Mouse (Mus musculus): ENCODE data around the gene Cacnb4. TPM values are rescaled to one million over a fixed set of nuclear protein-coding genes. Genes with fewer than 3 reads are reported as not detected.

The Cacnb4 gene
- total and polyA plus RNA-seq, 2 experiments from 2014 or later = 12.5 to 13.3 TPM

GRCm38 (mm10) chr2:52548401-52548800 lies 128.2 kb downstream of the Cacnb4 start:
- no peak for DNase-seq (ENCODE audit: low spot score)
- WGBS = 96% methylated on average over 3 of the region's 3 CpGs
- H3K27ac ChIP-seq (ENCODE audit: low read depth, low read length) = no peak overlapping the region
- no peak overlapping the region for H3K4me2 ChIP-seq (ENCODE audit: low read depth, low read length, poor library complexity, severe bottlenecking)
- H3K4me1 ChIP-seq (ENCODE audit: insufficient read depth, low read length) = no peaks in the 10 kb centered on the region
- no peak for TF ChIP-seq CTCF (IDR thresholded peaks at IDR 0.05)
- no peaks in the 10 kb centered on the region for H3K27me3 ChIP-seq (ENCODE audit: insufficient read depth, low read length)
- no peaks in the 10 kb centered on the region for H3K36me3 ChIP-seq (ENCODE audit: insufficient read depth, low read length)
- H3K4me3 ChIP-seq (ENCODE audit: low read depth, low read length) = no peak overlapping the region
- no peak for ATAC-seq (ENCODE audit: low FRiP score)
- H3K9me3 ChIP-seq (ENCODE audit: low read length) = no peaks in the 10 kb centered on the region
- H3K9ac ChIP-seq (replicated peaks; ENCODE audit: low read length, poor library complexity, severe bottlenecking) = no peak overlapping the region

- no peaks in the 10 kb centered on the region for H3K36me3 ChIP-seq (ENCODE audit: insufficient read depth, low read length)
- no peak overlapping the region for H3K9ac ChIP-seq (replicated peaks; ENCODE audit: low read length, poor library complexity, severe bottlenecking)
- no peak for TF ChIP-seq CTCF (IDR thresholded peaks at IDR 0.05)
- H3K4me2 ChIP-seq (ENCODE audit: low read depth, low read length, poor library complexity, severe bottlenecking) = no peak overlapping the region
- H3K9me3 ChIP-seq (ENCODE audit: low read length) = no peaks in the 10 kb centered on the region
- WGBS = 86% methylated on average over 11 of the region's 11 CpGs
- DNase-seq (ENCODE audit: low spot score) (no peak), ATAC-seq (ENCODE audit: low FRiP score) (no peak)
- H3K4me1 ChIP-seq (ENCODE audit: insufficient read depth, low read length) = no peaks in the 10 kb centered on the region
- no peaks in the 10 kb centered on the region for H3K27me3 ChIP-seq (ENCODE audit: insufficient read depth, low read length)
- no peak overlapping the region for H3K27ac ChIP-seq (ENCODE audit: low read depth, low read length)
- no peak overlapping the region for H3K4me3 ChIP-seq (ENCODE audit: low read depth, low read length)
These were observed 129.3 kb downstream of the Cacnb4 start for GRCm38 (mm10) chr2:52547331-52547730.

DNA sequence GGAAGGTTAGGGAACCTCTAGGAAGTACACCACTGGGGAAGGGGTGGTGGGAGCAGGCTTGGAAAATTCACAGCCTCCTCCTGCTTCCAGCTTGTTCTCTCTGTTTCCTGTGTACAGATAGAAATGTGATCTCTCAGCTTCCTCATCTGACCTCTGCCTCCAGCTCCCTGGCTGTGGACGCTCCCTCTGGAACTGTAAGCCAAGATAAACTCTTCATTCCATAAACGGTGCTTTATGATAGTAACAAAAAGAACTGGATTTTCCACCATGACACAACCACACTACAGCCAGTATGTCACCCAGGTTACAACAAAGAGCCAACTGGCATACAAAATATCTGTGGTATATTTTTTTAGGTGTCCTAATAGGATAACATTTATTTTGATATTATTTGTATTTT lies 132.1 kb downstream of the Cacnb4 start:
- Histone ChIP-seq H3K4me3 (ENCODE audit: low read depth, low read length) (no peak overlapping the region), H3K9me3 (ENCODE audit: low read length) (no peaks in the 10 kb centered on the region), H3K36me3 (ENCODE audit: insufficient read depth, low read length) (no peaks in the 10 kb centered on the region), H3K4me2 (ENCODE audit: low read depth, low read length, poor library complexity, severe bottlenecking) (no peak overlapping the region), H3K27ac (ENCODE audit: low read depth, low read length) (no peak overlapping the region), H3K4me1 (ENCODE audit: insufficient read depth, low read length) (no peaks in the 10 kb centered on the region), H3K9ac (replicated peaks; ENCODE audit: low read length, poor library complexity, severe bottlenecking) (no peak overlapping the region), H3K27me3 (ENCODE audit: insufficient read depth, low read length) (no peaks in the 10 kb centered on the region)
- no peak for DNase-seq (ENCODE audit: low spot score)
- no peak for TF ChIP-seq CTCF (IDR thresholded peaks at IDR 0.05)
- 91% methylated on average over 2 of the region's 2 CpGs for WGBS
- ATAC-seq (ENCODE audit: low FRiP score) = no peak

GRCm38 (mm10) chr2:52541068-52541467 lies 135.6 kb downstream of the Cacnb4 start:
- no peak overlapping the region for H3K4me2 ChIP-seq (ENCODE audit: low read depth, low read length, poor library complexity, severe bottlenecking)
- no peaks in the 10 kb centered on the region for H3K4me1 ChIP-seq (ENCODE audit: insufficient read depth, low read length)
- DNase-seq (ENCODE audit: low spot score) = no peak
- no peak overlapping the region for H3K27ac ChIP-seq (ENCODE audit: low read depth, low read length)
- no peaks in the 10 kb centered on the region for H3K27me3 ChIP-seq (ENCODE audit: insufficient read depth, low read length)
- 93% methylated on average over 4 of the region's 4 CpGs for WGBS
- no peak overlapping the region for H3K4me3 ChIP-seq (ENCODE audit: low read depth, low read length)
- no peak overlapping the region for H3K9ac ChIP-seq (replicated peaks; ENCODE audit: low read length, poor library complexity, severe bottlenecking)
- no peaks in the 10 kb centered on the region for H3K36me3 ChIP-seq (ENCODE audit: insufficient read depth, low read length)
- no peaks in the 10 kb centered on the region for H3K9me3 ChIP-seq (ENCODE audit: low read length)
- ATAC-seq (ENCODE audit: low FRiP score) = no peak
- no peak for TF ChIP-seq CTCF (IDR thresholded peaks at IDR 0.05)

- TF ChIP-seq CTCF (IDR thresholded peaks at IDR 0.05) = no peak
- no peak for ATAC-seq (ENCODE audit: low FRiP score)
These were observed 137.3 kb downstream of the Cacnb4 start for GRCm38 (mm10) chr2:52539318-52539717.

GRCm38 (mm10) chr2:52537645-52538044 lies 139.0 kb downstream of the Cacnb4 start:
- H3K4me3 ChIP-seq (ENCODE audit: low read depth, low read length) = no peak overlapping the region
- H3K9ac ChIP-seq (replicated peaks; ENCODE audit: low read length, poor library complexity, severe bottlenecking) = no peak overlapping the region
- H3K36me3 ChIP-seq (ENCODE audit: insufficient read depth, low read length) = no peaks in the 10 kb centered on the region
- no peaks in the 10 kb centered on the region for H3K27me3 ChIP-seq (ENCODE audit: insufficient read depth, low read length)
- WGBS = 94% methylated on average over 3 of the region's 3 CpGs
- no peaks in the 10 kb centered on the region for H3K4me1 ChIP-seq (ENCODE audit: insufficient read depth, low read length)
- H3K4me2 ChIP-seq (ENCODE audit: low read depth, low read length, poor library complexity, severe bottlenecking) = no peak overlapping the region
- no peak for TF ChIP-seq CTCF (IDR thresholded peaks at IDR 0.05)
- DNase-seq (ENCODE audit: low spot score) = no peak
- no peak overlapping the region for H3K27ac ChIP-seq (ENCODE audit: low read depth, low read length)
- ATAC-seq (ENCODE audit: low FRiP score) = no peak
- H3K9me3 ChIP-seq (ENCODE audit: low read length) = no peaks in the 10 kb centered on the region

More at GRCm38 (mm10) chr2:52539318-52539717, 137.3 kb downstream of the Cacnb4 start:
- no peaks in the 10 kb centered on the region for H3K27me3 ChIP-seq (ENCODE audit: insufficient read depth, low read length)
- no peak overlapping the region for H3K4me3 ChIP-seq (ENCODE audit: low read depth, low read length)
- H3K36me3 ChIP-seq (ENCODE audit: insufficient read depth, low read length) = no peaks in the 10 kb centered on the region
- 82% methylated on average over 6 of the region's 6 CpGs for WGBS
- H3K9me3 ChIP-seq (ENCODE audit: low read length) = no peaks in the 10 kb centered on the region
- H3K9ac ChIP-seq (replicated peaks; ENCODE audit: low read length, poor library complexity, severe bottlenecking) = no peak overlapping the region
- H3K4me2 ChIP-seq (ENCODE audit: low read depth, low read length, poor library complexity, severe bottlenecking) = no peak overlapping the region
- no peak for DNase-seq (ENCODE audit: low spot score)
- no peaks in the 10 kb centered on the region for H3K4me1 ChIP-seq (ENCODE audit: insufficient read depth, low read length)
- H3K27ac ChIP-seq (ENCODE audit: low read depth, low read length) = no peak overlapping the region
